Mouse (Mus musculus) cerebellum, adult 2 months (tissue): ENCODE data around the gene Itgb6.

Experiments
- CTCF ChIP-seq: fragments of 200-500 bp; IDR thresholded peaks from 2 replicates; pipeline ENCODE4 v1.5.1; 2011; ENCODE audit warnings: low read depth, mild to moderate bottlenecking, control low read depth, low read length, moderate library complexity, borderline replicate concordance; ENCODE audit not compliant: insufficient read depth
- POLR2A ChIP-seq: fragments of 200-500 bp; IDR thresholded peaks from 2 replicates; pipeline ENCODE4 v1.6.1; 2011; ENCODE audit warnings: low read length, control low read depth, borderline replicate concordance; ENCODE audit not compliant: insufficient read depth

- TF ChIP-seq CTCF (no peak), POLR2A (no peak)
These were observed 28.8 kb upstream of the Itgb6 start for GRCm38 (mm10) chr2:60751274-60751673.
